Mouse (Mus musculus) bone marrow, adult 2 months (tissue): ENCODE data around the gene Pde9a.

Experiments
- CTCF ChIP-seq: fragments of 200-500 bp; IDR thresholded peaks from 2 replicates; pipeline ENCODE4 v1.5.1; 2011; ENCODE audit warnings: low read length, control low read depth; ENCODE audit not compliant: control insufficient read depth, insufficient read depth
- POLR2A ChIP-seq: fragments of 200-500 bp; IDR thresholded peaks from 2 replicates; pipeline ENCODE4 v1.6.1; 2011; ENCODE audit warnings: low read depth, mild to moderate bottlenecking, control low read depth, low read length, borderline replicate concordance; ENCODE audit not compliant: control insufficient read depth

DNA sequence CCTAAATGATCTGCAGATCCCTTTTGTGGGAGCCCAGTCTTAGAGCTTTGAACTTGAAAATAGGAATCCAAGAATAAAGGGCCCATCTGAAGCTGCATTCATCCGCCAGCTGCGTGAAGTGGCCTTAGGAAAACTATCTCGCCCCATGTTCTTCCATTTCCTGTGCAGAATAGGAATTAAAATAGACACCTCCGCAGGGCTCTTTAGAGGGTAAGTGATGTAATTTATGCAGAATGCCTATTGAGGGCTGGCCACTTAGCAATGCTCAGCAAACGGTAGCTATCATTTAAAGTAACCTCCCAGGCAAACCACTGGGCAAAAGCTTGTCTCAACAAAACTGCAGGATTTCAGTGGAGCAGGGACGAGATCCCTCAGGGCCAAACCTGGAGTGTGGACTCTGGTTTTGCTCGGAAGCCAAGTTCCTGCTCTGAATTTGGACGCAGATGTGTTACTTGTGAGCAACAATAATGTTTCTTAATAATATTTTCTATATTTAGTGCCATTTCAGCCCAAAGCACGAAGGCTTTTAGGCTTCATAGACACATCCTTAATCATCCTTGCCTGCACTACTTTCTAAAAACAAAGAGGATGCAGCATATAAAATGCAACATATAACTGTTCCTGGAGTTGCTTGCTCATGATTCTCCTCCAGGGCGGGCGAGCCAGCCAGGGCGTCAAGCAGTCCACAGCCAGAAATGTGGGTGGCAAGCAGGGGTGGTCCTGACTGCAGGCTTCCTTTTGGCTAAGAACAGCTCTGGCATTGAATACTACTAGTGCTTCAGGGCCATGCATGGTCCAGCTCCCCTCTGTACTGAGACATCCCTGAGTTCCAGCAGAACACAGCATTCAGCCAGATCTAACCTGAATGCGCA is 40.1 kb downstream of the Pde9a start:
- TF ChIP-seq POLR2A (no peak), CTCF (no peak)
